In the genomic region with DNA sequence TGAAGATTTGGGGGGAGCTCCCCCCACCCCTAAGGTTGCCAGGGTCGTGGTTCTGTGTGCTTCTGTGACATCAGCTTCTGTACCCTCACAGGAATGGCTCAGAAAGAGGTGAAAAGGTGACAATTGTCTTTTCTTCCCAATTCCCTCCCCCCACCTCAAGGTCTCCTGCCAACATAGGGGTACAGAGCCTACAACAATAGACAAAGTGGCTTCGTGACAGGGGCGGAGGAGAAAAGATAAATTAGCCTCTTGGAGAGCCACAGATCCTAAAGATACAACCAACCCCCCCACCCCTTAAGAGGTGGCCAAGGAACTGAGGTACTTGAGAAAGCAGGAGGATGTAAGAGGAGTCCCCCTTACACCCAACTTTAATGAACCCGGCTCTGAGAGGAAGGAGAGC, we compare ENCODE assay signal across 11 mouse cellular contexts. TPM values are rescaled to one million over a fixed set of nuclear protein-coding genes. Genes with fewer than 3 reads are reported as not detected.
DNase-seq lines count a peak whose midpoint lies in the region; ATAC-seq and TF ChIP-seq lines count a peak whose summit lies in the region.
"Had no signal": no experiment of that assay in that cellular context is flagged by ENCODE, and none has a peak within 500 bp of the region (broad histone marks: within the 10 kb centered on the region; RNA-seq: fewer than 3 reads in every experiment).

No protein-coding gene starts in this region.

- TF ChIP-seq POLR2A in embryonic fibroblast, embryonic 13.5 days (IDR thresholded peaks at IDR 0.05; ENCODE audit: low read depth, low read length), result no peak

- H3K4me3 ChIP-seq in intestine, embryonic 14.5 days (ENCODE audit: low read depth, low read length), result peak overlapping the region; percentile 90; the same call in 1 of the 2 replicates
- no peak overlapping the region for H3K4me3 ChIP-seq in intestine, postnatal 0 days (ENCODE audit: low read depth, low read length)
- H3K4me3 ChIP-seq in embryonic fibroblast, embryonic 13.5 days (ENCODE audit: insufficient read depth, low read length), result peak overlapping the region; percentile 72; the same call in 1 of the 2 replicates
- no peak overlapping the region for H3K4me3 ChIP-seq in hindbrain, embryonic 14.5 days (replicated peaks; ENCODE audit: low read length)
- no peak overlapping the region for H3K4me3 ChIP-seq in midbrain, embryonic 16.5 days (ENCODE audit: low read depth, low read length)

- no peaks in the 10 kb centered on the region for H3K9me3 ChIP-seq in intestine, embryonic 14.5 days (ENCODE audit: control insufficient read depth, low read length)
- no peaks in the 10 kb centered on the region for H3K9me3 ChIP-seq in intestine, postnatal 0 days (ENCODE audit: control insufficient read depth)
- no peaks in the 10 kb centered on the region for H3K9me3 ChIP-seq in hindbrain, embryonic 14.5 days (ENCODE audit: control insufficient read depth, low read length)
- no peaks in the 10 kb centered on the region for H3K9me3 ChIP-seq in midbrain, embryonic 16.5 days (replicated peaks; ENCODE audit: control insufficient read depth, low read length, poor library complexity, severe bottlenecking)

- no peaks in the 10 kb centered on the region for H3K27me3 ChIP-seq in intestine, embryonic 14.5 days (replicated peaks; ENCODE audit: control insufficient read depth, insufficient read depth, low read length)
- H3K27me3 ChIP-seq in intestine, postnatal 0 days (replicated peaks; ENCODE audit: control insufficient read depth, insufficient read depth, low read length), result peaks cover 34% of the 10 kb centered on the region
- H3K27me3 ChIP-seq in hindbrain, embryonic 14.5 days (ENCODE audit: control insufficient read depth, insufficient read depth, low read length), result peaks cover 10% of the 10 kb centered on the region; the same call in 1 of the 2 replicates
- H3K27me3 ChIP-seq in midbrain, embryonic 16.5 days (ENCODE audit: control insufficient read depth, insufficient read depth, low read depth, low read length), result peaks cover 4% of the 10 kb centered on the region; the same call in 1 of the 2 replicates

- peaks cover 33% of the 10 kb centered on the region for H3K4me1 ChIP-seq in intestine, embryonic 14.5 days (replicated peaks; ENCODE audit: control insufficient read depth, insufficient read depth, low read length)
- no peaks in the 10 kb centered on the region for H3K4me1 ChIP-seq in intestine, postnatal 0 days (replicated peaks; ENCODE audit: control insufficient read depth, insufficient read depth, low read length)
- peaks cover 14% of the 10 kb centered on the region for H3K4me1 ChIP-seq in embryonic fibroblast, embryonic 13.5 days (ENCODE audit: control insufficient read depth, insufficient read depth, low read length)
- H3K4me1 ChIP-seq in hindbrain, embryonic 14.5 days (replicated peaks; ENCODE audit: control insufficient read depth, insufficient read depth, low read length), result peaks cover 21% of the 10 kb centered on the region; the same call in 1 of the 2 replicates
- peaks cover 24% of the 10 kb centered on the region for H3K4me1 ChIP-seq in midbrain, embryonic 16.5 days (ENCODE audit: control insufficient read depth, insufficient read depth, low read length)

- peak overlapping the region; percentile 76 for H3K4me2 ChIP-seq in intestine, embryonic 14.5 days (ENCODE audit: low read length)
- no peak overlapping the region for H3K4me2 ChIP-seq in intestine, postnatal 0 days (replicated peaks; ENCODE audit: low read depth)
- H3K4me2 ChIP-seq in hindbrain, embryonic 14.5 days (replicated peaks), result peak overlapping the region; percentile 89
- peak overlapping the region; percentile 88; the same call in 1 of the 2 replicates for H3K4me2 ChIP-seq in midbrain, embryonic 16.5 days (ENCODE audit: low read length)

- H3K27ac ChIP-seq in intestine, embryonic 14.5 days (ENCODE audit: low read depth), result no peak overlapping the region
- H3K27ac ChIP-seq in intestine, postnatal 0 days (ENCODE audit: low read depth, low read length), result no peak overlapping the region
- peak overlapping the region; percentile 27; the same call in 1 of the 2 replicates for H3K27ac ChIP-seq in embryonic fibroblast, embryonic 13.5 days (ENCODE audit: insufficient read depth, low read length)
- no peak overlapping the region for H3K27ac ChIP-seq in hindbrain, embryonic 14.5 days
- no peak overlapping the region for H3K27ac ChIP-seq in midbrain, embryonic 16.5 days (ENCODE audit: low read length)

- DNase-seq in intestine, embryonic 14.5 days (ENCODE audit: low spot score), result no peak
- no peak for DNase-seq in hindbrain, embryonic 14.5 days (ENCODE audit: low spot score)
- no peak for DNase-seq in right cerebral cortex, adult 18-20 months
- DNase-seq in left cerebral cortex, adult 8-10 months (ENCODE audit: low spot score in 2 of 2), result no peak
- DNase-seq: cerebellum, adult 2 months; kidney, adult 8-10 months had no signal

- WGBS in intestine, embryonic 14.5 days, result 30% methylated on average over 4 of the region's 4 CpGs
- WGBS in intestine, postnatal 0 days, result 48% methylated on average over 4 of the region's 4 CpGs
- 20% methylated on average over 4 of the region's 4 CpGs for WGBS in hindbrain, embryonic 14.5 days
- 29% methylated on average over 4 of the region's 4 CpGs for WGBS in midbrain, embryonic 16.5 days

- no peak overlapping the region for H3K9ac ChIP-seq in intestine, embryonic 14.5 days (ENCODE audit: low read length)
- no peak overlapping the region for H3K9ac ChIP-seq in intestine, postnatal 0 days (ENCODE audit: low read depth, low read length)
- no peak overlapping the region; the same call in 1 of the 2 replicates for H3K9ac ChIP-seq in hindbrain, embryonic 14.5 days
- H3K9ac ChIP-seq in midbrain, embryonic 16.5 days (ENCODE audit: low read depth, low read length), result no peak overlapping the region

- no peak for TF ChIP-seq CTCF in intestine, postnatal 0 days (IDR thresholded peaks at IDR 0.05; ENCODE audit: low read depth)
- TF ChIP-seq CTCF in embryonic fibroblast, embryonic 13.5 days (IDR thresholded peaks at IDR 0.05; ENCODE audit: borderline replicate concordance, insufficient read depth, low read length), result no peak

- H3K36me3 ChIP-seq in intestine, embryonic 14.5 days (ENCODE audit: control insufficient read depth, insufficient read depth, low read length), result no peaks in the 10 kb centered on the region; the same call in 1 of the 2 replicates
- H3K36me3 ChIP-seq in intestine, postnatal 0 days (ENCODE audit: control insufficient read depth, insufficient read depth), result no peaks in the 10 kb centered on the region
- H3K36me3 ChIP-seq in hindbrain, embryonic 14.5 days (replicated peaks; ENCODE audit: control insufficient read depth, insufficient read depth), result no peaks in the 10 kb centered on the region
- no peaks in the 10 kb centered on the region for H3K36me3 ChIP-seq in midbrain, embryonic 16.5 days (ENCODE audit: control insufficient read depth, insufficient read depth, low read length)

- no peak for ATAC-seq in intestine, embryonic 14.5 days (replicated peaks; ENCODE audit: low FRiP score, low TSS enrichment, low read depth)
- no peak for ATAC-seq in intestine, postnatal 0 days
- ATAC-seq in hindbrain, embryonic 14.5 days (ENCODE audit: low FRiP score), result no peak
- ATAC-seq in midbrain, embryonic 16.5 days, result no peak
- no peak for ATAC-seq in monocyte, adult 5-6 weeks (replicated peaks; ENCODE audit: insufficient number of reproducible peaks, low FRiP score, low TSS enrichment, poor library complexity, severe bottlenecking)

RNA-seq across cellular contexts. Expression of a gene that starts 4.5 kb away (rescaled TPM):
- polyA plus RNA-seq in intestine, embryonic 14.5 days (2014; fragmentation: Nextera tagmentation; extraction: Ambion mirVana), result 20.4 and 21.9 TPM in 2 replicates
- 6.0 and 6.2 TPM in 2 replicates for polyA plus RNA-seq in intestine, postnatal 0 days (2015; fragmentation: Nextera tagmentation; extraction: Ambion mirVana)
- 54.6 and 75.0 TPM in 2 replicates for polyA plus RNA-seq in embryonic fibroblast, embryonic 13.5 days (2011; ENCODE audit: insufficient read length, low read depth, missing spikeins)
- 8.2 and 9.2 TPM in 2 replicates for polyA plus RNA-seq in hindbrain, embryonic 14.5 days (2014; fragmentation: Nextera tagmentation; extraction: Ambion mirVana)
- polyA plus RNA-seq in midbrain, embryonic 16.5 days (2015; fragmentation: Nextera tagmentation; extraction: Ambion mirVana), result 3.9 and 4.4 TPM in 2 replicates
- not detected in 3 replicates for total RNA-seq in monocyte, adult 5-6 weeks (2017)
- 10 to 100 TPM in 1 of 4 experiments, 1 to 10 TPM in 3; 7.4 to 10.5 (median 9.6) TPM for total RNA-seq in left cerebral cortex, adult 8-10 months (2022)

RNA-seq across cellular contexts. Expression of a gene that starts 29.4 kb away (rescaled TPM):
- 13.5 and 15.7 TPM in 2 replicates for polyA plus RNA-seq in intestine, embryonic 14.5 days (2014; fragmentation: Nextera tagmentation; extraction: Ambion mirVana)
- 11.2 and 12.7 TPM in 2 replicates for polyA plus RNA-seq in intestine, postnatal 0 days (2015; fragmentation: Nextera tagmentation; extraction: Ambion mirVana)
- polyA plus RNA-seq in embryonic fibroblast, embryonic 13.5 days (2011; ENCODE audit: insufficient read length, low read depth, missing spikeins), result 2.5 and 3.2 TPM in 2 replicates
- 3.7 and 4.3 TPM in 2 replicates for polyA plus RNA-seq in hindbrain, embryonic 14.5 days (2014; fragmentation: Nextera tagmentation; extraction: Ambion mirVana)
- 1.6 and 2.4 TPM in 2 replicates for polyA plus RNA-seq in midbrain, embryonic 16.5 days (2015; fragmentation: Nextera tagmentation; extraction: Ambion mirVana)
- not detected in 3 replicates for total RNA-seq in monocyte, adult 5-6 weeks (2017)
- total RNA-seq in left cerebral cortex, adult 8-10 months (2022), result 1 to 10 TPM; 2.7 to 5.8 (median 4.2) TPM
- total RNA-seq: liver, adult 2 months had no signal
- polyA plus RNA-seq: liver, adult 2 months had no signal

RNA-seq across cellular contexts. Expression of a gene that starts 52.5 kb away (rescaled TPM):
- 40.1 and 49.6 TPM in 2 replicates for polyA plus RNA-seq in intestine, embryonic 14.5 days (2014; fragmentation: Nextera tagmentation; extraction: Ambion mirVana)
- 18.9 and 22.3 TPM in 2 replicates for polyA plus RNA-seq in intestine, postnatal 0 days (2015; fragmentation: Nextera tagmentation; extraction: Ambion mirVana)
- polyA plus RNA-seq in embryonic fibroblast, embryonic 13.5 days (2011; ENCODE audit: insufficient read length, low read depth, missing spikeins), result 36.6 and 40.7 TPM in 2 replicates
- polyA plus RNA-seq in hindbrain, embryonic 14.5 days (2014; fragmentation: Nextera tagmentation; extraction: Ambion mirVana), result 48.2 and 55.3 TPM in 2 replicates
- polyA plus RNA-seq in midbrain, embryonic 16.5 days (2015; fragmentation: Nextera tagmentation; extraction: Ambion mirVana), result 64.1 and 64.5 TPM in 2 replicates
- 25.6 to 52.6 TPM (median 34.8 TPM) in 3 replicates for total RNA-seq in monocyte, adult 5-6 weeks (2017)
- 10 to 100 TPM; 53.4 to 64.9 (median 58.6) TPM for total RNA-seq in left cerebral cortex, adult 8-10 months (2022)

RNA-seq across cellular contexts. Expression of a gene that starts 54.8 kb away (rescaled TPM):
- 0.31 and 1.3 TPM in 2 replicates for polyA plus RNA-seq in intestine, embryonic 14.5 days (2014; fragmentation: Nextera tagmentation; extraction: Ambion mirVana)
- 0.09 and 0.14 TPM in 2 replicates for polyA plus RNA-seq in intestine, postnatal 0 days (2015; fragmentation: Nextera tagmentation; extraction: Ambion mirVana)
- not detected in 2 replicates for polyA plus RNA-seq in embryonic fibroblast, embryonic 13.5 days (2011; ENCODE audit: insufficient read length, low read depth, missing spikeins)
- 0.16 TPM in 1 of 2 replicates, not detected in the other for polyA plus RNA-seq in hindbrain, embryonic 14.5 days (2014; fragmentation: Nextera tagmentation; extraction: Ambion mirVana)
- 0.15 and 0.16 TPM in 2 replicates for polyA plus RNA-seq in midbrain, embryonic 16.5 days (2015; fragmentation: Nextera tagmentation; extraction: Ambion mirVana)
- 0.21 TPM in 1 of 3 replicates, not detected in the others for total RNA-seq in monocyte, adult 5-6 weeks (2017)
- not detected for total RNA-seq in left cerebral cortex, adult 8-10 months (2022)
- total RNA-seq: liver, adult 2 months had no signal
- polyA plus RNA-seq: cerebellum, adult 2 months; liver, adult 2 months had no signal

Comparison
In these comparisons a context has a peak if more than half of its experiments do, and no peak if none do; other contexts are left out.
1. H3K4me3 ChIP-seq: peak in intestine, embryonic 14.5 days (single experiment) and embryonic fibroblast, embryonic 13.5 days (single experiment); none in intestine, postnatal 0 days (single experiment), hindbrain, embryonic 14.5 days (single experiment) and midbrain, embryonic 16.5 days (single experiment).